Mouse (Mus musculus) thymus, adult 18-20 months (tissue): ENCODE measurements at regions not wholly inside any gene's neighbourhood (a gene's known extent, or its start where the extent isn't known, plus 50 kb on each side); places are given as distances from the start of the nearest gene placed in this dataset.

ENCODE experiments used
- DNase-seq, 2 experiments: peaks; one replicate each; pipeline ENCODE4 v3.0.0; 2022; ENCODE audit warnings: mixed read lengths in 2 of 2

DNA sequence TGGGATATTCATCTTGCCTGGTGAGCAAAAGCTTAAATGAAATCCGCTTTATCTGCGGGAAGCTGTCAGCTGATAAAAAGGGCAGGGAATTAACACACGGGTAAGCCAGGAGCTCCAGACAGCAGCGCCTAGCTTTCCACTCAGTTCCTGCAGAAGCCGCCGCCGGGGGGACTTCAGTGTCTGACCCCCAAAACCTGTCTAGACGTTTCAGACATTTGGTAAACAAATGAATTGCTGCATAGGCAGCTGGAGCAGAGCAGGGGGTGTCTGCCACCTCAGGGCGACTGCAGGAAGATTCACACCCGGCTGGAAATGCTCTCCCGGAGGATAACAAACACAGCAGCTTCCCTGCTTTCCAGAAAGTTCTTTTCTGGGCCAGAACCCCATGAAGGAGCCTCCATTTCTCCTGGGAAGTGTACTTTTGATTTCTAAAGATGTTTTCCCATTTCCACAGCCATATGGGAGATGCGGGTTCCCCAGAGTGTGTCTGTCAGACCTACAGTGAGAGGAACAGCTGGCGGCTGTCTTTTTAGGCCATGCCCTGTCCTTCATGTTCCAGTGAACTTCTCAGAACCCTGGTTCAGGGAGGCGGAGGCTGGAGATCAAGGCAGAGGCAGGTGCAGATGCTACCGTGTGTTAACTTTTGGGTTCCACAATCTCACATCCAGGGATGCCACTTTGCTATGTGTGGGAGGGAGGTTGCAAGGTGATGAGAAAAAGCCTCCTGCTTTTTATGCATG lies 58.7 kb upstream of the Pmepa1 start:
- no peak for DNase-seq

DNA sequence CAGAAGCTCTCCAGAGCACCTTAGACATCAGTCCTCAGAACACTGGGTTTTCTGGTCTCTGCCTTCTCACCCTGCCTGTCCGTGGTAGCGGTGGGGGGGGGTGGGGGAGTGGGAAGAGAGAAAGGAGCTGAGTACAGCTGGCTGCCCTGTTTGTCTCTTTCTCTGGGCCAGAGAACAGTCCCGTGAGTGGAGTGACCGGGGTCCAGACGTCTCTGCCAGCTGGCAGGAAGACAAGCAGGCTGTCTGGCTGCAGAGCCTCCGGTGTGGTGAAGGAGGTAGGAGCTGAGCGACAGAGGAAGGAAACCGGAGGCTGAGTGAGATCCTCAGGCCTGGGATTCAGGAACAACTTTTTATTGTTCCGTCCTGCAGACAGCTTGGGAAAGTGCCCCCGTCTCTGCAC lies 59.5 kb upstream of the Pmepa1 start:
- DNase-seq = peak in 1 of 2 experiments; percentile 38

GRCm38 (mm10) chr2:173337666-173338065 lies 61.3 kb upstream of the Pmepa1 start:
- DNase-seq = no peak

GRCm38 (mm10) chr2:173338671-173339070 lies 62.3 kb upstream of the Pmepa1 start:
- DNase-seq = no peak

GRCm38 (mm10) chr2:173339211-173339610 lies 62.9 kb upstream of the Pmepa1 start:
- no peak for DNase-seq

DNA sequence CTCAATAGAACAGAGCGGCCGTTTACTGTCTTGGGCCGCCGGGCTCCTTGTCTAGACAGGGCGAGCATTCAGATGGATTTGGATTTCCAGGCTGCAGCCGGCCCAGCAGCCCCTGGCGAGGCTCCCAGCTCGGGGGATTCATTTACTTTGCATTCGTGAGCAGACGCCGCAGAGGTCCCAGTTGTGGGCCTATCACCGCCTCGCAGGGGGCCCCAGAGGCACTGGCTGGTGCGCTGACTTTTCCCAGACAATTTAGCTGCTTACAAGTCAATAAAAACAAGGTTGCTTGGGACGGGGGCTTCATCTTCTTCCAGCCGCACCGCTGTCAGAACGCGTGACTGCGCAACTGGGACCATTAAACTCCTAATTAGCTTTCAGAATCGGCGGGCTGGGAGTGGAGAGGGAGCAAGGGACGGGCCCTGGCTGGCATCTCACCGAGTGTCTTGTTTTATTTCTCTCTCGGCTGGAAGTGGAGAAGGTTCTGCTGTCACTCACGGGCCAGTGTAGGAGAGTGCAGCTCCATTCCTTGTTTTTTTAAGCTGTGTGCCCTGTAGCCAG lies 63.8 kb upstream of the Pmepa1 start:
- DNase-seq = no peak

DNA sequence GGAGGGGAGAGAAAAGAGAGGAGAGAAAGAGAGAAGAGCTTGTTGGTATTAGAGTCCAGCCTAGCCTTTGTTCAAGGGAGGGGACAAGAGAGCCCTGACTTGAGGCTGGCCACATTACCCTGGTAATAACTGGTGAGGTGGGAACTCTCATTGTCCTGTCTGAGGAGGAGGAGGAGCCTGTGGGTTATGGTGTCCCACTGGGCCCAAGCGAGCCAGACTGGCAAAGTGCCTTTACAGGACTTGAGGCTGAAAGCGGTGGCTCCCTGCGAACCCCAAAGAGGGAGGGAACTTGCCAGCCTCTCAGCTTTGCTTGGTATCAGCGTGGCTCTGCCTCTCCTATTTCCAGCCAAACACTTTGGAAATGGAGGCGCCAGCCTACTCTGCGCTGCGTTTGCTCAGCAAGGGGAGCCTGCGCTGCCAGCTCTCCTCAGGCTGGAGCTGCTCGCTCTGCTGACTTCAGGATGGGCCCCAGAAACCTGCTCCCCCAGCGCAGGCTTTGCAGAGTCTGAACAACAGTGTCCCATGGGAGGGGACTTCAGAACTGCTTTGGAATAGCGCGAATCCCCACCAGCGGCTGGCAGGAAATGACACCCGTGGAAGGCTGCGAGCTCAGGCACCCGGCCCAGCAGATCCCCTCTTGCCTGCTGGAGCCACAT lies 66.4 kb upstream of the Pmepa1 start:
- DNase-seq = no peak

GRCm38 (mm10) chr2:173343665-173344064 lies 67.3 kb upstream of the Pmepa1 start:
- DNase-seq = no peak

DNA sequence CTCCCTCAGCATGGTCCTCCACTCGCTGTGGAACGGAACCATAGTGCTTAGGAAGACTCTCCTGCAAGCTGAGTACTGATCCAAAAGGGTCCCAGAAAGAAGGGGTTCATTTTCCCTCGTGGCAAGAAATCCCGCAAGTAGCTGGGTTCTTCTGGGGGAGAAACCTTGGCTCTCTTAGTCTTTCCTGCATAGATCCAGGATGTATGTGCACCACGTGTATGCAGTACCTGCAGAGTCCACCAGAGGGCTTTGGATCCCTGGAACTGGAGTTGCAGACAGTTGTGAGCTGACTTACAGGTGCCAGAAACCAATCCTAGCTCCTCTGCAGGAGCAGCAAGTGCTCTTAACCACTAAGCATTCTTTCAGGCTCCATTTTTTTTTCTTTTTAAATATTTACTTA lies 67.9 kb upstream of the Pmepa1 start:
- no peak for DNase-seq

DNA sequence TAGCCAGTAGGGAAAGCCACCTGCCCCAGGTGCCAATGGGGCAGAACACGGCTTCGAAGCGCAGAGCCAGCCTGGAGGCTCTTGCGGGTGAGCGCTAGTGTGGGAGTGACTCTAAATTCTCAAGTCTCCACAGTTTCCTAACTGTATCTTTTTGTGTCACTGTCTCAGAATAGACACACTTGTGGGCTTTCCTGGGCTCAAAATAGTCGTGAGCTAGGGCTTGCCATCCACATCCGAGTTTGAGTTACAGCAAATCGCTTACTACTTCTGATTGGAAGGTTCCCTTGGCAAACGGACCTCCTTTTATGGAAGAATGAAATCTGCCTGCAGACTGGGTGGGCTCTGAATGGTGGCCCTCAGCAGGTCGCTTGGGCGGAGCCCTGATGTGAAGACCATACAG lies 71.0 kb upstream of the Pmepa1 start:
- DNase-seq = no peak

GRCm38 (mm10) chr2:173348757-173349156 lies 72.4 kb upstream of the Pmepa1 start:
- DNase-seq = no peak

DNA sequence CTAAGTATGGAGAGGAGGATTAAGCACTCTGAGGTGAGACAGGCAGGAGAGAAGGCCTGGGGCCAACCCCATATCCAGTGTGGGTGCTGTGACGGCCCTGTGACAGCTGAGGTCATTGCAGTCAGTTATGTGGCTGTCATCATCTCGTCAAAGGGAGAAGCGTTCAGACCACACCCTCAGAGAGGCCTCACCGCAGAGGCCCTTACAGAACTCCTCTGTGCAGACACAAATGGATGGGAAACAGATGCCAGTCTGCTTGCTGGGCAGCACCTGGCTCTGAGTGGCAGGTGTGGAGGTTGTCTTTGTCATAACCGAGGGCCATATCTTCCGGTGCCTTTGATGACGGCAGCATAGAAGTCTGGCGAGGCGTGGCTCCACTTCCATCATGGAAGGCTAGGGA lies 73.2 kb upstream of the Pmepa1 start:
- DNase-seq = peak; percentile 48 to 74

GRCm38 (mm10) chr2:173349910-173350309 lies 73.6 kb upstream of the Pmepa1 start:
- no peak for DNase-seq

GRCm38 (mm10) chr2:173350405-173350804 lies 74.1 kb upstream of the Pmepa1 start:
- DNase-seq = no peak

GRCm38 (mm10) chr2:173350831-173351230 lies 74.5 kb upstream of the Pmepa1 start:
- DNase-seq = no peak

GRCm38 (mm10) chr2:173351831-173352755 lies 75.8 kb upstream of the Pmepa1 start:
- DNase-seq = no peak

DNA sequence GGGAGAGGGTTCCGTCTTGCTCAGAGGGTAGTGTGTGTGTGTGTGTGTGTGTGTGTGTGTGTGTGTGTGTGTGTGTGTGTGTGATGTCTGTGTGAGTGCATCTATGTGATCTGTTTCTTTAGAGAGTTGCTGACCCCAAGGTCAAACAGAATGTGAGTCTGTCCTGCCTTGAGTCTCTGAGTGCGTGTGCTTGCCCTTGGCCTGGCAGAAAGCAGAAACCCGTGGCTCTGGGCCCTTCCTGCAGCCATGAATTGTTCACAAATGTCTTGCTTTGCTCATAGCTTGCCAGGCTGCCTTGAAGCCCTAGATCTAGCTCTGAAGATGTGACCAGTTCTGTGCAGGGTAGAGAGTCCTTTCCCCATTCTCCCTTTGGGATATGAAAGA lies 76.4 kb upstream of the Pmepa1 start:
- DNase-seq = no peak

DNA sequence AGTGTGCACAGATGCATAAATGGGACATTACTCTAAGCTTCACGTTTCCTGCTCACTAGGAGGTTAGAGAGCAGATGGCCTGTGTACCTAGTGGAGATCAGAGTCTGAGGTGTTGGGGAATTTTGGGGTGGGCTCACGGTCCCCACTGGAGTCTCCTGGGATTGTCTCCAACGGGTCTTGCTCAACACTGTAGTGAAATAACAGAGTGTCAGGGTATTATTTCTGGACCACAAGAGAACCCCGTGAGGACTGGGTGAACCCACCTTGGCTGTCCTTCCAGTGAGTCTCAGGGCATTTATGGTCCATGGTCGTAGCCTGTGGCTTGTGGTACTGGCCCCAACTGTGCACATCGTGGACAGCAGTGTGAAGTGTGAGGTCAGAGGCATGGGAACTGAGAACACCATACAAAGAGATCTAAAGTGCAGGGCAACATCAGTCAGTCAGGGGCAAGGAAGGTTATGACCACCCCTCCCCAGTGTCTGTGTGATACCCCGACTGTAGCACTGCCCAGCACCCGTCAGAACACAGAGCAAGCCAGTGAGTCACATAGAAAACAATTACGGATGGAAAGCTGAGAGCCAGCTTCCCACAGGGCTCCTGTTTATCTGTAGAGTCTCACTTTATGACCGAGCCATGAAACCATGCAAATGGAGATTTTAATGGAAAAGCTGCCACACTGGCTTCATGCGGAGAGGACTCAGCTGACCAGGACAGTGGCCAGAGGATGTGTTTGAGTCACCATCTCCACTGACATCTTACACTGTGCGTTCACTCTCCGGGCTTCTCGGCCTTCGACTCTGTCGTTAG lies 77.3 kb upstream of the Pmepa1 start:
- no peak for DNase-seq

- DNase-seq = no peak
These were observed 80.5 kb upstream of the Pmepa1 start for GRCm38 (mm10) chr2:173356786-173357185.

- DNase-seq = no peak
These were observed 89.3 kb upstream of the Pmepa1 start for GRCm38 (mm10) chr2:173365441-173366166.

- no peak for DNase-seq
These were observed 90.4 kb upstream of the Pmepa1 start for GRCm38 (mm10) chr2:173366734-173367133.

GRCm38 (mm10) chr2:173368899-173369298 lies 92.6 kb upstream of the Pmepa1 start:
- no peak for DNase-seq
